Mouse (Mus musculus) liver, adult 2 months (tissue): Measurements from ENCODE around the gene Dcpp1.

ENCODE experiments used
- CTCF ChIP-seq: fragments of 200-500 bp; IDR thresholded peaks from 2 replicates; pipeline ENCODE4 v1.5.1; 2011; ENCODE audit warnings: low read depth, low read length, control low read depth
- POLR2A ChIP-seq: fragments of 200-500 bp; IDR thresholded peaks from 2 replicates; pipeline ENCODE4 v1.6.1; 2011; ENCODE audit warnings: low read length, control low read depth; ENCODE audit not compliant: insufficient read depth; ENCODE audit errors: extremely low read depth

- TF ChIP-seq CTCF: no peak
- TF ChIP-seq POLR2A: no peak
Observed at GRCm38 (mm10) chr17:23831201-23831600, 49.5 kb upstream of the Dcpp1 start.
